Mouse (Mus musculus): ENCODE data around the gene Zfp825. TPM values are rescaled to one million over a fixed set of nuclear protein-coding genes. Genes with fewer than 3 reads are reported as not detected.
A peak's percentile ranks its signal among the peaks of the same experiment; 100 is the strongest.
"Not testable (repeated sequence)": the region's sequence is repeated elsewhere in the genome, so short reads cannot be mapped to it uniquely, and the experiment has no call there.

The Zfp825 gene
- total RNA-seq (2021) (1 to 10 TPM; 8.9 to 9.9 TPM), polyA plus RNA-seq (2012; rRNA removed) (0.10 TPM in 2 replicates)
- long read RNA-seq, partial matches to known transcripts: 0 of 8 reads
- long read RNA-seq, other reads (novel, unspliced or antisense): 0 of 8 reads

- DNase-seq: peak; percentile 82
Measured at GRCm38 (mm10) chr13:74493911-74494679, at the start of gene Zfp825. Gene Zfp825, minus strand, starts transcription at chr13:74493992.

DNA sequence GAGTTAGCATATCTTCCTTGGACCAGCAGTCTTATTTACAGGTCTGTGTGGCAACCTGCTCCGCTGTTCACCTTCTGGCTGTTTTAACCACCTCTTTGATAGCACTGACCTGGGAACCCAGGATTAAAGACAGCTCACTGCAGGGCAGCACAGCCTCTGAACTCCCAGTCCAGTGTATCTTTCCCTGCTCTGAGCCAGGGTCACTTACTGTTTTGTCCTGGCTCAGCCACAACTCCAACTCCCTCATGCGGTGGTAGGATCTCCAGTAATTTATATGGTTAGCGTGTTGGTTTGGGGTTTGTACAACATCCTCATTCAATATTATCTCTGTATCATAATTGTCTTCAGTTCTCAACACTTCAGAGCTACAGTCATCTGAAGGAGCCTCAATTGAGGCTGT lies 41.6 kb upstream of the Zfp825 start:
- not testable (repeated sequence) for DNase-seq

GRCm38 (mm10) chr13:74534864-74535263 lies 41.1 kb upstream of the Zfp825 start:
- peak; percentile 66 for DNase-seq

DNA sequence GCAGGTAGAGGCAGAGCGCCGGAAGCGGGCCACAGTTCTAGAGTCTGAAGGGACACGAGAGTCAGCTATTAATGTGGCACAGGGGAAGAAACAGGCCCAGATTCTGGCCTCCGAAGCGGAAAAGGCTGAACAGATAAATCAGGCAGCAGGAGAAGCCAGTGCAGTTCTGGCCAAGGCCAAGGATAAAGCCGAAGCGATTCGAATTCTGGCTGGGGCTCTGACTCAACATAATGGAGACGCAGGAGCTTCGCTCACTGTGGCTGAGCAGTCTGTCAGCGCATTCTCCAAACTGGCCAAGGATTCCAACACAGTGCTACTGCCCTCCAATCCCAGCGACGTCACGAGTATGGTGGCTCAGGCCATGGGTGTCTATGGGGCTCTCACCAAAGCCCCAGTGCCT lies 40.3 kb upstream of the Zfp825 start:
- DNase-seq: peak; percentile 84

DNA sequence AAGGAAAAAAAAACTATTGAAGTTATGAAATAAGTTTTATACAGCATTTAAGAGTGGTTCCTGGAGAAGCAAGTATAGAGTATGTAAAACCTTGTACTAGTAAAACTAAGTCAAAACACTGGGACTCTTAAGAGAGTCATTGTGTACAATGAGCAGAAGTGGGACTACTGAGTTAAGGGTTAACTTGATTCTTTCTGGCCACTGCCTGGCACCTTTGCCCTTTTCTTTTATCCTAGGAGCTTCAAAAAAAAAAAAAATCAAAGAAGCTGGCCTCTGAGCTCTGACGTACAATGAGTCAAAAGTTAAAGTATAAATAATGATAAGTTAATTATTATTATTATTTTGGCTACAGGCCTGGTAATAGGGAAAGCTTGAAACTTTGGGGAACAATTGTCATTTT lies 37.5 kb upstream of the Zfp825 start:
- not testable (repeated sequence) for DNase-seq

DNA sequence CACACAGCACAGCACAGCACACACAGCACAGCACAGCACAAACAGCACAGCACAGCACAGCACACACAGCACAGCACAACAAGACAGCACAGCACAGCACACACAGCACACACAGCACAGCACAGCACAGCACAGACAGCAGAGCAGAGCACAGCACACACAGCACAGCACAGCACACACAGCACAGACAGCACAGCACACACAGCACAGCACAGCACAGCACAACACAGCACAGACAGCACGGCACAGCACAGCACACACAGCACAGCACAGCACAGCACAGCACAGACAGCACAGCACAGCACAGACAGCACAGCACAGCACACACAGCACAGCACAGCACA lies 35.6 kb upstream of the Zfp825 start:
- not testable (repeated sequence) for DNase-seq

DNA sequence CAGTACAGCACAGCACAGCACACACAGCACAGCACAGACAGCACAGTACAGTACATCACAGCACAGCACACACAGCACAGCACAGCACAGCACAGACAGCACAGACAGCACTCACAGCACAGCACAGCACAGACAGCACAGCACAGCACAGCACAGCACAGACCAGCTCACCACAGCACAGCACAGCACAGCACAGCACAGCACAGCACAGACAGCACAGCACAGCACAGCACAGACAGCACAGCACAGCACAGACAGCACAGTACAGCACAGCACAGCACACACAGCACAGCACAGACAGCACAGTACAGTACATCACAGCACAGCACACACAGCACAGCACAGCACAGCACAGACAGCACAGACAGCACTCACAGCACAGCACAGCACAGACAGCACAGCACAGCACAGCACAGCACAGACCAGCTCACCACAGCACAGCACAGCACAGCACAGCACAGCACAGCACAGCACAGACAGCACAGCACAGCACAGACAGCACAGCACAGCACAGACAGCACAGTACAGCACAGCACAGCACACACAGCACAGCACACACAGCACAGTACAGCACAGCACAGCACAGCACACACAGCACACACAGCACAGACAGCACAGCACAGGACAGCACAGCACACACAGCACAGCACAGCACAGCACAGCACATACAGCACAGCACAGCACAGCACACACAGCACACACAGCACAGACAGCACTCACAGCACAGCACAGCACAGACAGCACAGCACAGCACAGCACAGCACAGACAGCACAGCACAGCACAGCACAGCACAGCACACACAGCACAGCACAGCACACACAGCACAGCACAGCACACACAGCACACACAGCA lies 35.0 kb upstream of the Zfp825 start:
- DNase-seq: not testable (repeated sequence)

DNA sequence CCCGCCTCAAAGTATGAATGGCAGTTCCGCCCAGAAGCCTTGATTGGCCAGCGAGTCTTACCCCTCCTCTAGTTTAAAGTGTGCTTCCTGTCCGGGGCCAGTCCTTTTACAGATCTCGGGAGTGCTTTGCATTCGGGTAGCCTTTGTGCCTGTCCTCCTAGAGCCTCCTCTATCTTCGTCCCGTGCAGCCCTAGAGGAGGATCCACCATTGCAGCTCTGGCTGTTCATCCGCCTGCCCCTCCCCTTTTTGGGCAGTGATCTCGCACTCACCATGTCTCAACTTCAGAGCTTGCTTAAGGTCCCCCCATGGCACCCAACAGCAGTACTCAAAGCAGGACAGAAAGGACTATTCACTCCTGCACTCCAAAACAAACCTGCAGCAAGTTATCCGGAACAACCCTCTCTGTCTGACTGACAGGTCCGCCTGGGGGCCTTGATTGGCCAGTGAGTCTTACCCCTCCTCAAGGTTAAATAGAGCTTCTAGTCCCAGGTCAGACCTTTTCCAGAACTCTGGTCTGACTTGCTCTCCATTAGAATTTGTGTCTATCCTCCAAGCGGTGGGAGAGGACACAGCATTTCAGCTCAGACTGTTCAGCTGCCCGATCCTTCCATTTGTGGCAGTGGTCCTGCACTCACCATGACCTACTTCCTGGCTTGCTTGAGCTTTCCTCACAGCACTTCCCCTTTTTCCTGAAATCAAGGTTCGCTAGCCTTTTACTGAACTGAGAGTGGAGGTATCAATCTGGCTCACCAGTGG lies 28.9 kb upstream of the Zfp825 start:
- DNase-seq: peak; percentile 90

- DNase-seq: not testable (repeated sequence)
Measured at GRCm38 (mm10) chr13:74522141-74522480, 28.3 kb upstream of the Zfp825 start.

DNA sequence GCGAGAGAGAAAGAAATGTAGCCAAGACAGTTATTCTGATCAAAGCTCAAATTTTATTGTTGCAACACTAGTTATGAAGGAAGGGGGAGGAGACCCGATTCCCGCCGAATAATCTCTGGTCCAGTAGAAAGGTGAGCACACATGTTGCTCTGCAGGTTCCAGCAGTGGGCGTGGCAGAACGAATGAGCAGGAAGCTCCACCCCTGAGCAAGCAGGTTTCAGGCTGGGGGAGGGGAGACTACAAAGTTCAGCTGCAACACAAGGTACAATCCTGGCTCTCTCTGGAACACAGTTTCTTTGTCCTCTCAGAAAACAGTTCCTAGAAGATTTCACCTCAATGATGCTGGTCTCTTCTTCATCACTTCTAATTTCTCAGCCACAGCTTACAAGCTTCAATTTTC lies 14.2 kb upstream of the Zfp825 start:
- DNase-seq: not testable (repeated sequence)

DNA sequence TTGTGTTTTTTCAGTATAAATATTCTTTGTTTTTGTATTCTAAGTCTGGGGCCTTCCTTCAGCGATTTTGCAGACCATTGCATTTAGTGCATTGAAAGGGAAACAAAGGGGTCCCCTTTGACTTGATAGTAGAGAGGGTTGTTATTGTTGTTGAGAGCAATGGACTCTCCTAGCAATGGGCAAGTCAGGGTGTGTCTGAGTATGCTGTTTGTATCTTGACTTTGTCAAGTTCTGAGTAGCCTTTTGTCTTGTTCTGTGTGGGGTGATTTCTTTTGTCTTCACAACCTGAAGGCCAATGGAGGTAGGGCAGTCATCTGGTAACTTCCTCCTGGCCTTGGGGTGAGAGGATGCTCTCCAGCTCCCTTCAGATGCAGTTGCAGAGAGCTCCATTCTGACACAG lies 9.1 kb upstream of the Zfp825 start:
- DNase-seq: not testable (repeated sequence)

- not testable (repeated sequence) for DNase-seq
Measured at GRCm38 (mm10) chr13:74499696-74500095, 5.9 kb upstream of the Zfp825 start.

DNA sequence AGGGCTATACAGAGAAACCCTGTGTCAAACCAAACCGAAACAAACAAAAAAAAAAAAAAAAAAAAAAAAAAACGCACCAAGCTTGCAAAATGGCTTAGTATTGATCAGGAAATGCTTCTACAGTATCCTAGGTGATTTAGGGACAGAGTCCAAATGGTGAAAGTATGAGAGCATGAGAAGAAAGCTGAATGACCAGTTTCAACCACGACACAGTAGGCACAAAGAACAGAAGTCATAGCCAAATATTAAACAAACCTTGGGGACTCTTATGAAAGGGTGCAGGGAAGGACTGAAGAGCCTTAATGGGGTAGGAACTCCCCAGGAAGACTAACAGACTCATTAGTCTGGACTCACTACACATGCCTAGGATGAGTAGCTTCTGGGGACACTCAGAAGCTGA lies 9.5 kb downstream of the Zfp825 start:
- DNase-seq: not testable (repeated sequence)

GRCm38 (mm10) chr13:74471468-74471867 lies 22.3 kb downstream of the Zfp825 start:
- DNase-seq: not testable (repeated sequence)

DNA sequence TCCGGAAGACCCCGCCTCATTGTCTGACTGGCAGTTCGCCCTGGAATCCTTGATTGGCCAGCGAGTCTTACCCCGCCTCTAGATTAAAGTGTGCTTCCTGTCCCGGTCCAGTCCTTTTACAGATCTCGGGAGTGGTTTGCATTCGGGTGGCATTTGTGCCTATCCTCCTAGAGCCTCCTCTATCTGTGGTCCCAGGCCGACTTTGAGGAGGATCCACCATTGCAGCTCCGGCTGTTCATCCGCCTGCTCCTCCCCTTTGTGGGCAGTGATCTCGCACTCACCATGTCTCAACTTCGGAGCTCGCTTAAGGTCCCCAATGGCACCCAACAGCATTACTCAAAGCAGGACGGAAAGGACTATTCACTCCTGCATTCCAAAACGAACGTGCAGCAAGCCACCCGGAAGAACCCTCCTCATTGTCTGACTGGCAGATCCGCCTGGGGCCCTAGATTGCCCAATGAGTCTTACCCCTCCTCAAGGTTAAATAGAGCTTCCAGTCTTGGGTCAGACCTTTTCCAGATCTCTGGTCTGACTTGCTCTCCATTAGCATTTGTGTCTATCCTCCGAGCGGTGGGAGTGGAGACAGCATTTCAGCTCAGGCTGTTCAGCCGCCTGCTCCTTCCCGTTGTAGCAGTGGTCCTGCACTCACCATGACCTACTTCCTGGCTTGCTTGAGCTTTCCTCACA lies 30.9 kb downstream of the Zfp825 start:
- DNase-seq: peak; percentile 86

DNA sequence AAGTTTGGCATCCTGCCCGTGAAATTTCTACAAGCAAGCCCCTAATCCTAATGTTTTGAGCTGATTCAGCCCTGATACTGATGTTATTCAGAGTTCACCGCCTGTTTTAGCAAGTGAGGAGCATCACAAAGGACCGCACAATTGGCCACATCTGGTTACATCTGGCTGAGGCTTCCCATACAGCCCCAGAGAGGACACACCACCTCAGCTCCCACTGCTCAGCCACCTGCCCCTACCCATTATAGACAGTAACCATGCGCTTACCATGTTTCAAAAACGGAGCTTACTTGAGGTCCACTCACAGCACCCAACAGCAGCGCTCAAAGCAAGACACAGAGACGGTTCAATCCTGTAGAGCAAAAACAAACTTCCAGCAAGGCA lies 31.5 kb downstream of the Zfp825 start:
- DNase-seq: not testable (repeated sequence)

DNA sequence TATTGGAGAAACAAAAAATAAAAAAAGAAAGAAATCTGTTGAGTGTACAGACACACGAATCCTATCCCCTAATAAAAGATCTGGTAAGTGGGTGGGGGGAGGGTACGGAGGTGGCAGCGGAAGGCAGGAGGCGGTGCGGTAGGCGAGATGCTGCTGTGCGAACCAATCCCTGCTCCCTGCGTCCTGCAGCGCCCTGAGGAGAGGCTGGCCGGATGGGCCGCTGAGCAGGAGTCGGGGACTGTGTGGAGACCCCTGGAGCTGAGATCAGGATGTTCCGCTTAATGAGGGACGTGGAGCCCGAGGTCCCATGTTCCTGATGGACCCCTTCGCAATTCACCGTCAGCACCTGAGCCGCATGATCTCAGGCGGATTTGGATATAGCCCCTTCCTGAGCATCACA lies 53.9 kb downstream of the Zfp825 start:
- DNase-seq: no peak

All from adrenal gland, adult 2 months (tissue).